Mouse (Mus musculus): ENCODE data around the gene Fcrlb.

DNA sequence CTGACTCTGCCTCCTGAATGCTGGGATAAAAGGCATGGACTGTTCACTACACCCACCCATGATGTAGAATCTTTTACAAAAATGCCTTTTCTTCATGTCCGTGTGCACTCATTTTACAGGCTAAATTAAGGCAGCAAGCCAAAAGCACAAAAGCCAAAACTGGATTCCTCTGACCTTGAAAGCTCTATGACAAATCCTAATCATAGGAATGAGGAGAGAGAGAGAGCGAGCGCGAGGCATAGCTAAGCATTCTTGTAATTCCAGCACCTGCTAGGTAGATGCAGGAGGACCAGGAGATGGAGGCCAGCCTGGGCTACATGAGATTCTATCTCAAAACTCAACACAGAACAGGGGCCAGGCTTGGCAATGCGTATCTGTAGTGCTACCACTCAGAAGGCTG lies 35.8 kb downstream of the Fcrlb start:
- no peak for TF ChIP-seq CTCF (conservative IDR thresholded peaks at IDR 0.05; ENCODE audit: low read length)
- TF ChIP-seq NANOG (IDR thresholded peaks at IDR 0.05; ENCODE audit: borderline replicate concordance, low read length): no peak

All from E14TG2a.4 (cell line).